Mouse (Mus musculus): ENCODE results near the gene Rgs12. TPM values are rescaled to one million over a fixed set of nuclear protein-coding genes. Genes with fewer than 3 reads are reported as not detected.

Rgs12 gene
- polyA plus RNA-seq, 1 experiment from 2014 or later = 44.8 TPM

GRCm38 (mm10) chr5:34968386-34968785 lies 19.1 kb downstream of the Rgs12 start:
- Histone ChIP-seq H3K4me3 (no peak overlapping the region), H3K27ac (replicated peaks) (no peak overlapping the region), H3K9ac (no peak overlapping the region), H3K36me3 (peaks cover 25% of the 10 kb centered on the region; the same call in 1 of the 2 replicates), H3K4me2 (no peak overlapping the region), H3K4me1 (replicated peaks) (no peaks in the 10 kb centered on the region), H3K9me3 (no peaks in the 10 kb centered on the region), H3K27me3 (no peaks in the 10 kb centered on the region)
- ATAC-seq (ENCODE audit: low FRiP score, low read depth) = no peak
- WGBS = 76% methylated on average over 5 of the region's 5 CpGs

- no peak for ATAC-seq (ENCODE audit: low FRiP score, low read depth)
- Histone ChIP-seq H3K27ac (replicated peaks) (no peak overlapping the region), H3K9ac (no peak overlapping the region), H3K4me1 (replicated peaks) (no peaks in the 10 kb centered on the region), H3K4me3 (no peak overlapping the region), H3K4me2 (no peak overlapping the region), H3K9me3 (no peaks in the 10 kb centered on the region), H3K36me3 (peaks cover 14% of the 10 kb centered on the region; the same call in 1 of the 2 replicates), H3K27me3 (no peaks in the 10 kb centered on the region)
- 96% methylated on average over 3 of the region's 3 CpGs for WGBS
Observed at GRCm38 (mm10) chr5:34972471-34972870, 23.2 kb downstream of the Rgs12 start.

DNA sequence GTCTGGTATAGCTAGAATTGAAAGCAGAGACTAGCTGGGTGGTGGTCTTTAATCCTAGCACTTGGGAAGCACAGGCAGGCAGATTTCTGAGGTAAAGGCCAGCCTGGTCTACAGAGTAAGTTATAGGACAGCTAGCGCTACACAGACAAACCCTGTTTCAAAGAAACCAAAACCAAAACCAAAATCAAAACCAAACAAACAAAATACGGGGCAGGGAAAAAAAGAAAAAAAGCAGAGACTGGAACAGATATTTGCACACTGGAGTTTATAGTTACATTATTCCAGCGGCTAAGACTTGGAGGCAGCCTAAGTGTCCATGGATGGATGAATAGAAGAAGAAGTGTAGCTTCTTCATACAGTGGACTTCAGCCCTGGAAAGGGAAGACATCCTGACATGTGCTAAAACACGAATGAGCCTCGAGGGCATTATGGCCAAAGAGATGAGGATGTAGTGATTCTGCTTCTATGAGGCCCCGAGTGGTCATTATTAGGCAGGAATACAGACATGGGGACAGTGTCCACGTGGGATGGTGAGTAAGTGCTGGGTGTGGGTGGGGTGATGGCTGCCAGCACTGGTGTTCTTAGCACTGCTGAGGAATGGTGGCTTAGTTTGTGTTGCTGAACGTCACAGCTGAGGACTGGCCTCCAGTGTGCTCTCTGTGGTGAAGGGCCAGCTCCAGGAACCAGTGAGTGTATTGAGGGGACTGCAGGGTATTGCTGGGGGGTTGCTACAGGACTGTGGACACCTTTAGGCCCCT lies 24.5 kb downstream of the Rgs12 start:
- Histone ChIP-seq H3K36me3 (peaks cover 14% of the 10 kb centered on the region; the same call in 1 of the 2 replicates), H3K27ac (replicated peaks) (no peak overlapping the region), H3K27me3 (no peaks in the 10 kb centered on the region), H3K4me1 (replicated peaks) (no peaks in the 10 kb centered on the region), H3K9ac (no peak overlapping the region), H3K9me3 (no peaks in the 10 kb centered on the region), H3K4me3 (no peak overlapping the region), H3K4me2 (no peak overlapping the region)
- no peak for ATAC-seq (ENCODE audit: low FRiP score, low read depth)
- WGBS = 86% methylated on average over 8 of the region's 8 CpGs

DNA sequence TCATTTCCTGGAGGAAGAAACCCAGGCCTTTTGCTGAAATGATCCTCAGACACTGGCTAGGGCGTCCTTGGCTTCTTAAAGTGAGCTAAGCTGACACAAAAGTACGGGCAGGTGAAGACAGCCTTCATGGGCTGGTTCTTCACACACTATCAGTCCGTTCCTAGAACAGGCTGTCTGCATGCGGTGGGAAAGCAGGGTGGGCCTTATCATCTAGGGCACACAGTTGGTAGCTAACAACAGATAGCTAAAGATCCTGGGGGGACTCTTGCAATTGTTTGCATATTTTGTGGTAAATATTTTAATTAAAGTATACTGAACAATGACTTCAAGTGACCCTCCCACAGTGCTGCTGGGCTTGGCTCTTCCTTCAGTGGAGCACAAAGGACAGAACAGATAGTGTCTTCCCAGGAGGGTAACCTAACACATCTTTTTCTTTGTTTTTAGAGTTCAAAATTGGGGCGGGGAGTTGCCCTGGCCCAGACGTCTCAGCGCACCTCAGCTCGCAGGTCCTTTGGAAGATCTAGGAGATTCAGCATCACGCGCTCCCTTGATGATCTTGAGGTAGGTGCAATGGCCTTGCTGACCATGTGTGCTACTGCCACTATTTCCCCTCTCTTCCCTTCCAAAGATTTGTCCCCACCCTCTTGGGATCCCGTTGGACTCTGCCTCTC lies 25.7 kb downstream of the Rgs12 start:
- 90% methylated on average over 11 of the region's 11 CpGs for WGBS
- no peak for ATAC-seq (ENCODE audit: low FRiP score, low read depth)
- peaks cover 14% of the 10 kb centered on the region; the same call in 1 of the 2 replicates for H3K36me3 ChIP-seq

DNA sequence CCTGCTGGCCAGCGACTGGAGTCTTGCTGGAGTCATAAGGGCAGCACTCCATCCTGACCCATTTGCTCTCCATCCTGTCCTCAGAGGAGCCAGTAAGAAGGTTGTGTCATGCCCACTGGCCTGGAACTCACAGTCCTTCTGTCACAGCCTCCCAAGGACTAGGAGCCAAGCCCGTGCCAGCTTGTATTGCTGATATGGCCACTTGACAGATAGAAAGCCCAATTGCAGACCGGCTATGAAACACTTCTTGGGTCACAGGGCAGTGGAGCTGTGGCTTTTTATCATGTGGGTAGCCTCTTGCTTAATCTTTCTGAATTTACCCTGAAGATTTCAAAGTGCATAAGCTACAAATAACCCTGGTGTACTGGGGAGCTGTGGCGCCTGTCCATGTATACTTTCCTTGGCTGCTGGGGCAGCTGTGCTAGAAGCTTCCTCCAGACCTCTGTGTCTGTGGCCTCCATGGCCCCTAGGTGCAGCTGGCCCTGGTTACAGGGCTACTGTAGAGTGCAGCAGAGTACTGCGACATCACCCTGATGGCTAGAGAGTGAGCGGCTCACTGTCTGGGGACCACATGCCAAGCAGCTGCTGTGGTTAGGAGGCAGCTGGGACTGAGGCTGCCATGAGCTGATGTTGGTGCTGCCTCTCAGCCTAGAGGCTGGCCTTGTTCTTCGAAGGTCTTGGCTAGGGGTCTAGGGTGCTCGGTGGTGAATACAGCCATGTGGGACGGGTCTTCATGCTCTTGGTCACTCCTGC lies 27.5 kb downstream of the Rgs12 start:
- Histone ChIP-seq H3K4me1 (replicated peaks) (0 out of 2 replicates have a peak, but pooled peaks cover 10% of the 10 kb centered on the region), H3K4me2 (no peak overlapping the region), H3K27ac (replicated peaks) (no peak overlapping the region), H3K4me3 (no peak overlapping the region), H3K27me3 (no peaks in the 10 kb centered on the region), H3K9ac (no peak overlapping the region), H3K36me3 (peaks cover 14% of the 10 kb centered on the region; the same call in 1 of the 2 replicates), H3K9me3 (no peaks in the 10 kb centered on the region)
- 92% methylated on average over 9 of the region's 9 CpGs for WGBS
- ATAC-seq (ENCODE audit: low FRiP score, low read depth) = no peak

More for the DNA sequence above, 25.7 kb downstream of the Rgs12 start:
- Histone ChIP-seq H3K27me3 (no peaks in the 10 kb centered on the region), H3K4me3 (no peak overlapping the region), H3K4me2 (no peak overlapping the region), H3K9me3 (no peaks in the 10 kb centered on the region), H3K27ac (replicated peaks) (no peak overlapping the region), H3K9ac (no peak overlapping the region), H3K4me1 (replicated peaks) (0 out of 2 replicates have a peak, but pooled peaks cover 7% of the 10 kb centered on the region)

GRCm38 (mm10) chr5:34980099-34980498 lies 30.9 kb downstream of the Rgs12 start:
- Histone ChIP-seq H3K36me3 (peaks cover 22% of the 10 kb centered on the region), H3K27ac (replicated peaks) (no peak overlapping the region), H3K9ac (no peak overlapping the region), H3K9me3 (no peaks in the 10 kb centered on the region), H3K4me3 (no peak overlapping the region), H3K4me1 (replicated peaks) (peaks cover 12% of the 10 kb centered on the region; the same call in 1 of the 2 replicates), H3K27me3 (no peaks in the 10 kb centered on the region), H3K4me2 (no peak overlapping the region)
- 67% methylated on average over 6 of the region's 6 CpGs for WGBS
- no peak for ATAC-seq (ENCODE audit: low FRiP score, low read depth)

DNA sequence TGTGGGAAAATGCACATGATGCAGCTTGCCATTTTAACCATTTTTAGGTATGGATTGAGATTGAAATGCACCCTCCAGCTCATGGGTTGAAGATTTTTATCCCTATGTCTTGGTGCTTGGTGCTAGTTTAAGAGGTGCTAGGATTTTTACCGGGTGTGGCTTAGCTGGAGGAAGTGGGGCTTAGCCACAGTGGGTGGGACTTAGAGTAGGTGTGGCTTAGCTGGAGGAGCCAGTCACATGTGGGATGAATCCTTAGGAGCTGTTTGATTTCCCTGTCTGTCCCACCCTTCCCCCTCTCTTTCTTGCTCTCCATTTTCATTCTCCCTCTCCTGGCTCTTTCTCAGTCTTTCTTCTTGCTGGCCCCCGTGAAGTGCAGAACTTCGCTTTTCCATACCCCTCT lies 32.5 kb downstream of the Rgs12 start:
- 54% methylated on average over 3 of the region's 3 CpGs for WGBS
- ATAC-seq (ENCODE audit: low FRiP score, low read depth) = no peak

DNA sequence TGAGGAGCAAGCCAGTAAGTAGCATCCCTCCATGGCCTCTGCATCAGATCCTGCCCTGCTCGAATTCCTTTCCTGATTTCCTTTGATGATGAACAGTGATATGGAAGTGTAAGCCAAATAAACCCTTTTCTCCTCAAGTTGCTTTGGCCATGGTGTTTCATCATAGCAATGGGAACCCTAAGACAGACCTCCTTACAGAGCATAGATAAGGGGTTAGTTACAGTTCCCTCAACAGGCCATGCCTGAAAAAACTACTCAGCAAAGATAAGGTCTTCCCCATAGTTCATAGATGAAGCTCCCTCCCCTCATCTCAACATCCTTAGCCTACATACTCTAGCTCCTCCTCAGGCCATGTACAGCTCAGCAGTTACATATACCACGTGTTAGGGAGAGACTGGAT lies 35.7 kb downstream of the Rgs12 start:
- Histone ChIP-seq H3K4me3 (no peak overlapping the region), H3K4me2 (no peak overlapping the region), H3K36me3 (peaks cover 16% of the 10 kb centered on the region), H3K9ac (no peak overlapping the region), H3K9me3 (no peaks in the 10 kb centered on the region), H3K27ac (replicated peaks) (no peak overlapping the region), H3K27me3 (no peaks in the 10 kb centered on the region), H3K4me1 (replicated peaks) (peaks cover 18% of the 10 kb centered on the region)
- 75% methylated on average over 2 of the region's 2 CpGs for WGBS
- ATAC-seq (ENCODE audit: low FRiP score, low read depth) = no peak

More for the DNA sequence above, 32.5 kb downstream of the Rgs12 start:
- Histone ChIP-seq H3K4me1 (replicated peaks) (peaks cover 12% of the 10 kb centered on the region; the same call in 1 of the 2 replicates), H3K9ac (no peak overlapping the region), H3K27ac (replicated peaks) (no peak overlapping the region), H3K4me3 (no peak overlapping the region), H3K4me2 (no peak overlapping the region), H3K36me3 (peaks cover 15% of the 10 kb centered on the region), H3K9me3 (no peaks in the 10 kb centered on the region), H3K27me3 (no peaks in the 10 kb centered on the region)

DNA sequence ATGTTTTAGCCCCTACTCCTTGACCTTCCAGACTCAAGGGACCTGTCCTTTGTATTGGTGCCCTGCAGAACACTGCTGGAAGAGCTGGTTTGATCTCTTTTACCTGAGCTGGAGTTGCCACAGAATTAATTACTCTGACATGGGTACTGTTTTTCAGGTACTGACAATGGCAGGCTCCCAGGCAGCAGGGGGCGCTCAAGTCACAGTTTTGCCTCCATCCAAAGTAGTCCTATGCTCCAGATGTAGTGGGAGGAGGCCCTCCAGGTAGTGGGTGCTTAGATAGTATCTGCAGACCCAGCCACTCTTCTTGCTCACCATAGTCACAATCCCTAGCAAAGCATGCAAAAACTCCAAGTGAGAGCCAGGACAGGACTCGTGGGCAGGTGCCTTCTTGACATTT lies 36.6 kb downstream of the Rgs12 start:
- Histone ChIP-seq H3K36me3 (peaks cover 16% of the 10 kb centered on the region), H3K27me3 (no peaks in the 10 kb centered on the region), H3K4me1 (replicated peaks) (peaks cover 19% of the 10 kb centered on the region), H3K4me2 (no peak overlapping the region), H3K9me3 (no peaks in the 10 kb centered on the region), H3K27ac (replicated peaks) (no peak overlapping the region), H3K9ac (no peak overlapping the region), H3K4me3 (no peak overlapping the region)
- 44% methylated on average over 2 of the region's 2 CpGs for WGBS
- no peak for ATAC-seq (ENCODE audit: low FRiP score, low read depth)

- no peak for ATAC-seq (ENCODE audit: low FRiP score, low read depth)
Observed at GRCm38 (mm10) chr5:34987396-34987795, 38.2 kb downstream of the Rgs12 start.

DNA sequence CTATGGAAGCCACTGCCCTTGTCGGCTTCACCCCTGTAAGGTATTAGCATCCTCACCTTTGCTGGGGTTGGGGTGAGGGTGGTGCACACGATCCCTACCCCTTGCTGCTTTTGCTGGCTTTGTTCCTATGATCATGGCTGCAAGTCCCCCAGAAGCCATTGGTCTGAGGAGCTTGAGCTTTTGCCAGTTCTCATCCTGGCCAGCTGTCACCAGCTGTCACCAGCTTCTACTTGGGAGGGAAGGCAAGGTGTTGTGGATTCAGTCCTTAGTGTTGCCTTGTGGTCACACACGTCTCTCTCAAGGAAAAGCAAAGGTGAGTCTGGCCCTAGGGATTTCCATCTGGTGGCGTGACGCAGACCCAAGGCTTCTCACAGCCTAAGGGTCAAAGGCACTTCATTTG lies 39.4 kb downstream of the Rgs12 start:
- Histone ChIP-seq H3K27ac (replicated peaks) (no peak overlapping the region), H3K9me3 (no peaks in the 10 kb centered on the region), H3K27me3 (no peaks in the 10 kb centered on the region), H3K4me1 (replicated peaks) (peaks cover 14% of the 10 kb centered on the region), H3K9ac (no peak overlapping the region), H3K4me3 (no peak overlapping the region), H3K4me2 (no peak overlapping the region), H3K36me3 (peaks cover 11% of the 10 kb centered on the region)
- 80% methylated on average over 5 of the region's 5 CpGs for WGBS
- no peak for ATAC-seq (ENCODE audit: low FRiP score, low read depth)

More at GRCm38 (mm10) chr5:34987396-34987795, 38.2 kb downstream of the Rgs12 start:
- 89% methylated on average over 2 of the region's 2 CpGs for WGBS
- Histone ChIP-seq H3K36me3 (peaks cover 16% of the 10 kb centered on the region), H3K4me1 (replicated peaks) (peaks cover 15% of the 10 kb centered on the region), H3K4me3 (no peak overlapping the region), H3K9ac (no peak overlapping the region), H3K27me3 (no peaks in the 10 kb centered on the region), H3K27ac (replicated peaks) (no peak overlapping the region), H3K9me3 (no peaks in the 10 kb centered on the region), H3K4me2 (no peak overlapping the region)

- WGBS = 57% methylated on average over 12 of the region's 12 CpGs
- Histone ChIP-seq H3K27me3 (no peaks in the 10 kb centered on the region), H3K9me3 (no peaks in the 10 kb centered on the region), H3K27ac (replicated peaks) (no peak overlapping the region), H3K4me2 (no peak overlapping the region), H3K9ac (no peak overlapping the region), H3K36me3 (peaks cover 7% of the 10 kb centered on the region), H3K4me1 (replicated peaks) (peaks cover 14% of the 10 kb centered on the region), H3K4me3 (no peak overlapping the region)
- no peak for ATAC-seq (ENCODE audit: low FRiP score, low read depth)
Observed at GRCm38 (mm10) chr5:34989321-34989772, 40.1 kb downstream of the Rgs12 start.
